Mouse (Mus musculus) layer of hippocampus, adult 11-12 months (tissue): ENCODE results near the gene Macc1.

Experiments used
- DNase-seq: peaks from one replicate; pipeline ENCODE4 v3.0.0; 2022; ENCODE audit warnings: low spot score

The Macc1 gene

DNA sequence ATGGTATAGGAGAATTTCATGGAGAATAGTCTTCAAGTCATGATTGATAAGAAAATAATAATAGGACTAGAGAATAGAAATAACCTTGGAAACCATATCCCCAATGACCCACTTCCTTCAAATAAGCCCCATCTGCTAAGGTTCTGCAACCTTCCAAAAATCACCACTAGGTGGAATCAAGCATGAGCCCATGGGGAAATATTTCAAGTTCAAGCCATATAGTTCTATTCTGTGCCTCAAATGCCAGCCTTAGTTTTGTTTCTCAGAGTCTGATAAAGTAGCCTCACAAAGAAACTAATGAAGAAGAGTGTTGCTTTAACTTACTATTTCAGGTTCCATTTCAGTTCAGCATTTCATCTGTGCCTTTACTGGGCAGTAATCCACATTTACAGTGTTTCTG lies 197.1 kb downstream of the Macc1 start:
- DNase-seq: no peak
